Mouse (Mus musculus): ENCODE results near the gene Kansl1. TPM values are rescaled to one million over a fixed set of nuclear protein-coding genes. Genes with fewer than 3 reads are reported as not detected.
"Not testable (repeated sequence)": the region's sequence is repeated elsewhere in the genome, so short reads cannot be mapped to it uniquely, and the experiment has no call there.

The Kansl1 gene
- polyA plus RNA-seq (2012; rRNA removed) = 90.7 and 96.3 TPM in 2 replicates

DNA sequence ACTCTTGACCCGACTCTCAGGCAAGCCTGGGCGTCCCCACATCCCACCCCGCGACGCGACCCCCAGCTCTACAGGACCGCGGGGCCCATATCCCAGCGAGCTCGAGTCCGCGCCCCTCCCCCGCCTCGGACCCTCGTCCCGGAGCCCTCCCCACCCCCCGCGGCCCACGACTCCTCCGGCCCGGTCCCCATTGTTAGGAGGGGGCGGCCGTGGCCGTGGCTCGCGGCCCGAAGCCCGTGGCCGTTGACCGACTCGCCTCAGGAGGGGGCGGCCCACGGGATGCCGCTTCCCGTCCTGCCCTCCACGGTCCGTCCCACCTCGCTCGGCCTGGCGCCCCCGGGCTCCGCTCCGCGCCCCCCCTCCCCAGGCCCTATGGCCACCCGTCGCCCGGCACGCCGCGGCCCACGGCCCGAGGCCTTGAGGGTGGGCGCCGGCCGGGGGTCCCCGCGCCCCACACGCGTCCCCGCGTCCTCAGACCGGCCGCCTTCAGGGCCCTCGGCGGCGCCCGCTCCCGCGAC, at the start of gene Kansl1:
Gene Kansl1, minus strand, starts transcription at position 111 of the 518 bp plus-strand sequence.
- DNase-seq (ENCODE audit: extremely low spot score in 1 of 2, low spot score in 1 of 2) = no peak

DNA sequence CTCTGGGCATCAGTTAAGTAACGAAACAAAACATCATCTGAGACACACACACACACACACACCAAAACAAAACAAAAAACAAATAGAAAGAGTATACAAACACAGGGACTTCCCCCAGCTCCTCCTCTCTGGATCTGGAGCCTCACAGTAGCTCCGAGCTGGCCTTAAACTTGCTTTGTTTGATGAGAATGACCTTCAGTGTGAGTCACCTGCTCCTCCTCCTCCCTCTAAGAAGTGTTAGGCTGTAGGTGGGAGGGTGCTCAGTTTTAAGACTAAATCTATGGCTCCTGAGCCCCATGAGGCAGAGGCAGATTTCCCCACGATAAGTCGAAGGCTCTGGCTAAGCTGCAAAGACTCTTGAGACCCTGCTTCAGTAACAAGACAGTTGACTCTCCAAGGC, 43.8 kb upstream of the Kansl1 start:
- DNase-seq (ENCODE audit: extremely low spot score in 1 of 2, low spot score in 1 of 2) = no peak

DNA sequence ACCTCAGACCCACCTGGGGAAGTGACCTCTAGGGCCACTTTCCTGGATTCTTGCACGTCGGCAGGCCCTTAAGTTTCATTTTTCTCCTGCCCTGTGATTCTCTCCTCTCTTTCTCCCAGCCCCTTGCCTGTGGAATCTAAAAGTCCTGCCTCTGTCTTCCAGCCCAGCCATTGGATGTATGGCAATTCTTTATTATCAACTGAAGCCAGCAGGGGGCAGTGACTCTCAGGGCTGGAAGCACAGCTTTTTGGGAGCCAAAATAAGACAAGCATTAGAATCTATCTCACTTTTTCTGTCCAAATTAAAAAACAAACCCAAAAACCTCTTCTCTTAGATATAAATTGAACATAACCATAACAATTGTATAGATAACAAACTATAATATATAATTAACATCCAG, 41.9 kb upstream of the Kansl1 start:
- peak in 1 of 2 experiments; percentile 55 for DNase-seq (ENCODE audit: extremely low spot score in 1 of 2, low spot score in 1 of 2)

DNA sequence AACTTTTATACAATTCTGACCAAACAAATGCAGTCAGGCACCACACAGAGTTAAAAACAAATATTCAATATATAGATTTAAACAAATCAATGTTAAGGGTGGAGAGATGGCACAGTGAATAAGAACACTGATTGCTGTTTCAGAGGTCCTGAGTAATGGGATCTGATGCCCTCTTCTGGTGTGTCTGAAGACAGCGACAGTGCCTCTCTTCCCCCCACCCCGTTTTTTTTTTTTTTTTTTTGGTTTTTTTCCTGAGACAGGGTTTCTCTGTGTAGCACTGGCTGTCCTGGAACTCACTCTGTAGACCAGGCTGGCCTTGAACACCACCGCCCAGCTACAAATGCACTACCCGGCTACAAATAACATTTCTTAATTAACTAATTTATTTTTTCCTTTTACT, 39.8 kb upstream of the Kansl1 start:
- DNase-seq (ENCODE audit: extremely low spot score in 1 of 2, low spot score in 1 of 2) = no peak

DNA sequence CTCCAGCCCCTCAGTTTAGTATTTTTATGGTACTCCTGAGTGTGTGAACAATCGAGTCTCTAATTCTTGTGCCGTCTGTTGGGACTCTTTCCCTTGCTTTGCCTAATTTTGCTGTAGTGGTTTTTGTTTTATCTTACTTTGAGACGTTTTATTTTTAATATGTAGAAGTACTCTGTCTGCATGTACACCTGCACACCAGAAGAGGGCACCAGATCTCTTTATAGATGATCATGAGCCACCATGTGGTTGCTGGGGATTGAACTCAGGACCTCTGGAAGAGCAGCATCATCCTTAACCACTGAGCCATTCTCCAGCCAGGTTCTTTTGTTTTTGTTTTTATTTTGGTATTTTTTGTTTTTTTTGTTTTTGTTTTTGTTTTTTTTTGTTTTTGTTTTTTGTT, 19.6 kb upstream of the Kansl1 start:
- DNase-seq (ENCODE audit: extremely low spot score in 1 of 2, low spot score in 1 of 2) = no peak

DNA sequence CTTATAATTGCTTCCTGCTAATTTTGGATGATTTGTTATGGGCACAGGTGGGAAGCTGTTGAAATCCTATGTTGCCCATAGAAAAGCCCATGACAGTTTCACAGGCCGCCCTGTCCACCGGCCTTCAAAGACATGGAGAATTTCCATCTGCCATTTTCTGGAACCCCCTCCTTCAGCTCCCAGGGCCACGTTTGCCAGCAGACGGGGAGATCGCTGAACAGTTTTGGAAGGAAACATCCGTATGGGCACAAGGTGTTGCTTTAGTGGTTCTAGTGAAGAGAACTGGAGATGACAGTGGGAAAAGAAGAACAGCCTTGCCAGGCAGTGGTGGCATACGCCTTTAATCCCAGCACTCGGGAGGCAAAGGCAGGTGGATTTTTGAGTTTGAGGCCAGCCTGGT, 13.3 kb upstream of the Kansl1 start:
- DNase-seq (ENCODE audit: extremely low spot score in 1 of 2, low spot score in 1 of 2) = no peak

DNA sequence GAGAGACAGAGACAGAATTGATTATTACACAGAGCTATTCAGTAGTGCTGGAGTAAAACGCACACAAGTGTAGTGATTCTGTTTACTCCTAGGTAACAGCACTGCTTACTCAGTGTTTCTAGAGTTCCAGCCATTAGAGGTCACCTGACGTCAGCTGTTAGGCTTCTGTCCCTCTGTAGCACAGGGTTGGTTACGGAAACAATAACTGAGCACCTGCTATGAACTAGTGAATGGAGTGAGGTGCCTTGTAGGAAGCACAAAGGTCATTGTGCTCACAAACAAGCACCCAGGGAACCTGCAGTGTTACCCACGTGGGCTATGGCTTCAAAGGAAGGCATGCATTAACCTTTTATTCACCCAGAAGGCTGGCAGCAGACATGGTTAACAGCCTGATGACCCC, 10.8 kb upstream of the Kansl1 start:
- DNase-seq (ENCODE audit: extremely low spot score in 1 of 2, low spot score in 1 of 2) = no peak

DNA sequence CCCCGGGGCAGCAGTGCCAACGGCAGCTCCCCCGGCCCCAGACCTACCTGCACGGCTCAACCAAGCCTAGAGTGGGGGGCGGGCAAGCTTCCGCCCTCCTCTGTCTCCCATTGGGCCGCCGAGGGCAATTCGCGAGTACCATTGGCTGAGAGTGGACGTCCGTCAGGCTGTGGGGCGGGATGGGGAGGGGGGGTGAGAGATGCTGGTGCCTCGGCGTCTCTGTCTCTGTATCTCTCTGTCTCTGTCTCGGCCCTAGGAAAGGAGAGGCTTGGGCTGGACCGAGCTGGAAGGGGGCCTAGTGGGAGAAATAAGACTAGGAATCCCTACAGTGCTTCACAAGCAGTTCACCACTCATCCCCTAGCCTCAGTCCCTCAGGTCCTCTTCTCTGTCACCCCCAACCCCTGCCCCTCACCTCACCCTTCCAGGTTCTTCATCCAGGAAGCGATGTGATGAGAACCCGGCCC, 742 bp upstream of the Kansl1 start:
- DNase-seq (ENCODE audit: extremely low spot score in 1 of 2, low spot score in 1 of 2) = peak; percentile 61 to 92

DNA sequence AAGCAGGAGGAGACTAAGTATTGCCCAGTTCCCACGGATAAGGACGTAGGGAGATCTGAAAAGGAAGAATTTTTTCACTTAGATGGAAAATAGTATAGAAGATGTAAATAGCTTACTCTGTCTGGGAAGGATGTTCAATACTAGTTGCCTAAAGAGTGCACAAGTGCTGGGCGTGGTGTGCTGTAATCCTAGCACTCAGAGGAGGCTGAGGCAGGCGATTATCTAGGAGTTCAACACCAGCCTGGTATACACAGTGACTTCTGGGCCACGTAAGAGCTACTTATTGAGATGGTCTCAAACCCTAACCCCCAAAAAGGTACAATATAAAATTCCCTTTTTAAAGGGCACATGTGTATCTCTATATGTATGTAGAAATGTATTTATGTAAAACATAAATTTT, 963 bp downstream of the Kansl1 start:
- no peak for DNase-seq (ENCODE audit: extremely low spot score in 1 of 2, low spot score in 1 of 2)

DNA sequence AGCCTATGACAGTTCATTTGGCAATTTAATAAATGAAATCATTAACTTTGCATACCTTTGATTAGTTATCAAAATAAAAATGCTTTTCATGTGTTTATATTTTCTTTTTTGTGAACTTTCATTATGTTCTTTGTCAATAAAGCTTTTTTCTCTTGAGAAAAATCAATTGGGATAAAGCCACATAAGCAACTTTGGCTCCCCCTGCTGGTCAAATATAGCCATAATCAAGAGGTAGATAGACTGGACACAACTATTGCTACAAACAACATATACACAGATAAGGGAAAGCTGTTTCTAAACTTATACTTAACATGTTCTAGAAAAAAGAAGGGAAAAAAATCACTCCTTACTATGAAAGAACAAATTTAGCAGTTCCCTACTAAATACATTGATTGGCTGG, 7.1 kb downstream of the Kansl1 start:
- DNase-seq (ENCODE audit: extremely low spot score in 1 of 2, low spot score in 1 of 2) = peak in 1 of 2 experiments; percentile 87

DNA sequence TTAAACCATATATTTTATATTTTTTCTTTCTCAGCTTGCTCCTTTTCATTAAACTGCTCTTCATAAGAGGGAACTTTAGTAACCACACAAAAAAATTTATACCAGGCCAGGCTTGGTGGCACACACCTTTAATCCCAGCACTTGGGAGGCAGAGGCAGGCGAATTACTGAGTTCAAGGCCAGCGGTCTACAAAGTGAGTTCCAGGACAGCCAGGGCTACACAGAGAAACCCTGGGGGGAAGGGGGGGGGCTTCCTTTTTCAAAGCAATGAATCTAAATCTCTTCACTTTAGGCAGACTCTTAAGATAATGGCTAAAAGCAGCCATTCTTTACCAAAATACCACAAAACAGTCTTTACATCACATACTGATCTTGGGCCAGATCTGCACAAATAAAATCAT, 9.0 kb downstream of the Kansl1 start:
- no peak for DNase-seq (ENCODE audit: extremely low spot score in 1 of 2, low spot score in 1 of 2)

DNA sequence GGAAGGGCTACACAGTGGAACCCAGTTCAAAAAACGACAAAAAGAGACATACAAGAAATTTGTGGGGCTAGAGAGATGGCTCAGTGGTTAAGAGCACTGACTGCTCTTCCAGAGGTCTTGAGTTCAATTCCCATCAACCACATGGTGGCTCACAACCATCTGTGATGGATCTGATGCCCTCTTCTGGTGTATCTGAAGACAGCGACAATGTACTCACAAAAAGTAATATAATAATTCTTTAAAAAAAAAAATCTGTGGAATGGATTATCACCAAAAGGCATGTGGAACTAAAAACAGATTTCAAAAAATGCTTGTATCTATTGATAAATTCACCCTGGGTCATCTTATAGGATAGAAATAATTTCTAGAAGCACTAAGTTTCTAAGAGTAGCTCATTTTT, 10.2 kb downstream of the Kansl1 start:
- DNase-seq (ENCODE audit: extremely low spot score in 1 of 2, low spot score in 1 of 2) = no peak

DNA sequence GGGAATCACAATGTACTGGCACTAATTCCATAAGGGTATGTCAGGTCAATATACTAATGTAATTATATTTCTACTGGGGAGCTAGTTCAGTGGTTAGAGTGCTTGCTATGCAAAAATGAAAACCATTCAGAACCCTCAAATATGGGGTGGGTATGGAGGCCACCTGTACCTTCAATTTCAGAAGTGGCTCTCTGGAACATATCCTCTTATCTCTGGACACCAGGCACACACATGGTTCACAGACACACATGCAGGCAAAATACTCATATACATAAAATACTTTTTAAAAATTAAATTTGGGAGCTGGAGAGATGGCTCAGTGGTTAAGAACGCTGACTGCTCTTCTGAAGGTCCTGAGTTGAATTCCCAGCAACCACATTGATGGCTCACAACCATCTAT, 16.0 kb downstream of the Kansl1 start:
- no peak for DNase-seq (ENCODE audit: extremely low spot score in 1 of 2, low spot score in 1 of 2)

DNA sequence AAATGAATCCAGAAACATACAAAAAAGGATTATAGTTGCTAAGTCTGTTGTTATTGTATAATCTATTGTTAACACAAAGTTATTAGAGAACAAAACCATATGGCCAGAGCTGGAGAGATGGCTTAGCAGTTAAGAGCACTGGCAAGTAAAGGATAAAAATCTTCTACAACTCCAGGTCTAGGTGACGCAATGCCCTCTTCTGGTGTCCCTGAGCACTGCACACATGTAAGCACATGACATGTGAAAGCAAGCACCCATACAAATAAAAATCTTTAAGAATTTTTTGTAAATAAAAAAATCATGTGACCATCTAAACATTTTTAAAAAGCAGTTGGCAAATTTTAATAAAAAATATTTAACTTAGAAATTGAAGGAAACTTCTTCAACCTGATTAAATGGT, 17.4 kb downstream of the Kansl1 start:
- DNase-seq (ENCODE audit: extremely low spot score in 1 of 2, low spot score in 1 of 2) = no peak

DNA sequence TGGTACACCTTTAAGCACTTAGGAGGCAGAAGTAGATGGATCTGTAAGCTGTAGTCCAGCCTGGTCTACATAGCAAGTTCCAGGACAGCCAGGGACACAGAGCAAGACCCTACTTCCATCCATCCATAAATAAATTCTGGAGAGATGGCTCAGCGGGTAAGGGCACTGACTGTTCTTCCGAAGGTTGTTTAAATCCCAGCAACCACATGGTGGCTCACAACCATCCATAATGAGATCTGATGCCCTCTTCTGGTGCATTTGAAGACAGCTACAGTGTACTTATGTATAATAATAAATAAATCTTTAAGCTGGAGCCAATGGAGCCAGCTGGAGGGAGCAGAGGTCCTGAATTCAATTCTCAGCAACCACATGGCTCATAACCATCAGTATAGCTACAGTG, 20.2 kb downstream of the Kansl1 start:
- DNase-seq (ENCODE audit: extremely low spot score in 1 of 2, low spot score in 1 of 2) = not testable (repeated sequence)

DNA sequence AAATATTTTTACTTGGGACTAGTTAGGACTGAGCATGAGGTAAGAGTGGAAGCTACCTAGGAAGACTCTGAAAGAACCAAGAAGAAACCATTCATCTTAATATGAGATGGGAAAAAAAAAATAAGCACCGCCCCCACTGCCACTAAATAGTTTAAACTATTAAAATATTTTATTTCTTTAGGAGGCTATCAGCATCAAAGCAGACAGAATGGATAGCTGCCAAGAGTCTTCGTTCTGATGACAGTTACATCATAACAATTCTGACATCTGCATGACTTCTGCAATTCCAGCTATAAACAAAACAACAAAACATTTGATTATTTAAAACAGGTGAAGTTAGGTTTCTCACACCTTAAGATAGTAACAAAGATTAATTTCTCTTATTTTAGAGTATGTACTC, 23.1 kb downstream of the Kansl1 start:
- DNase-seq (ENCODE audit: extremely low spot score in 1 of 2, low spot score in 1 of 2) = no peak

DNA sequence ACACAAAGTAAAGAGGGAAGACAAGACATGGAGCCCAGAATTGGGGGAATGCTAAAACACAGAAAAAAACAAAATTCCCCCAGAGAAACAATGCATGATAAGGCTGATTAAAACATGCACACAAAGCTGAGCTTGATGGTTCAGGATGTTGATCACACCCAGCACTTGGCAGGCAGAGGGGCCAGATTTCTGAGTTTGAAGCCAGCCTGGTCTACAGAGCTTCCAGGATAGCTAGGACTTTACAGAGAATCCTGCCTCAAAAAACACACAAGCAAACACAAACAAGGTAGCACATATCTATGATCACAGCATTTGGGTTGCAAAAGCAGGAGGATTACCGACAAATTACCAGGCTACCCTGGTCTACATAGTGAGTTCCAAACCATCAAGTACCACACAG, 23.6 kb downstream of the Kansl1 start:
- DNase-seq (ENCODE audit: extremely low spot score in 1 of 2, low spot score in 1 of 2) = no peak

DNA sequence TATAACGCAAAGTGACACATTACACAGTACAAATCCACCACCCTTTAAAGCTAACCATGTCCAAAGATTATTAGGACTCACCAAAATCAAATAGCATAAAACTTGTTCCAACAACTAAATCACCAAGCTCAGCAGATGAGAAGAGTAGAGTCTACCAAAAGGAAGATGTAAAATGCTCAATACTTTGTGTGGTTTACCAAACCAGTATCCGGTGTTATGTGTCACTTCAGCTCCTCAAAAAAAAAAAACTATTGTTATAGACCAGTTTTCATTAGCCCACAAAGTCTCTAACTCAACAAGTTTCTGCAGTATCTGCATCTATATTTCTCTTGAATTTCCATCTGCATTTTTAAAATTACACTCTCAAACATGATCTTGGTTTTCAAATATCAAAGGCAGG, 25.3 kb downstream of the Kansl1 start:
- DNase-seq (ENCODE audit: extremely low spot score in 1 of 2, low spot score in 1 of 2) = no peak

DNA sequence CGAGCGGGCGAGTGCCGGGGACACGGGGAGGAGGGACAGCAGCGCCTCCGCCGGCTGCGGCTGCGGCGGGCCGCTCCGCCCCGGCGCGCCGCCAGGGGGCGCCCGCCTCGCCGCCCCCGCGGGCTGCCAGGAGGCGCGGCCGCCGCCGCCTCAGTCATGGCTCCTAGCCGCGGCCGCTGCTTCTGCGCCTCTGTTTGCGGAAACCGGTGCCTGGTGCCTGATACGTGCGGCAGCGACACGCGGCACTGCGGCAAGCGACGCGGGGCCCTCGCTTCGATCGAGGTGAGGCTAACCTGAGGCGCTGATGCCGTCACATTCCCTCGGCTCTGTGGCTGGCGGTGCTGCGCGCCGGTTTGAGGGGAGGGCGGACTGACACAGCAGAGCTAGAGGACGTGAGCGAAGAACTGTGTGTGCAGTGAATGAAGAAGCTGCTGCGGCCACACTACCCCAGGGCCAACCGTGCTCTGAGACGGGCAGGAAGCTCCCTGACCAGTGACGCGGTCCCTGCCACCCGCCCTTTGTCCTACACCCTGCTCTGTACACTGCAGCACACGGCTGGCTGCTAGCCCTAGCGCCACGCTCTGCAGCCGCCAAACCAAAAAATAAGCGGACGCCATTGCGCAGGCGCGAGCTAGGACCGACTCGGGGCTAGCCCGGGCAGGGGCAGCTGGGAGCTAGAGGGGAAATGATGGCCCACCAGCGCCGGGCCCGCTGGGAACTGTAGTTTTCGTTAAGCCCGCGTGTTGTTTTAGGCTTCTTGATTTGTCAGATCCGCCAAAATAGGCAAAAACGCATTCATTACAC, 26.1 kb downstream of the Kansl1 start:
- DNase-seq (ENCODE audit: extremely low spot score in 1 of 2, low spot score in 1 of 2) = peak; percentile 84 to 91

DNA sequence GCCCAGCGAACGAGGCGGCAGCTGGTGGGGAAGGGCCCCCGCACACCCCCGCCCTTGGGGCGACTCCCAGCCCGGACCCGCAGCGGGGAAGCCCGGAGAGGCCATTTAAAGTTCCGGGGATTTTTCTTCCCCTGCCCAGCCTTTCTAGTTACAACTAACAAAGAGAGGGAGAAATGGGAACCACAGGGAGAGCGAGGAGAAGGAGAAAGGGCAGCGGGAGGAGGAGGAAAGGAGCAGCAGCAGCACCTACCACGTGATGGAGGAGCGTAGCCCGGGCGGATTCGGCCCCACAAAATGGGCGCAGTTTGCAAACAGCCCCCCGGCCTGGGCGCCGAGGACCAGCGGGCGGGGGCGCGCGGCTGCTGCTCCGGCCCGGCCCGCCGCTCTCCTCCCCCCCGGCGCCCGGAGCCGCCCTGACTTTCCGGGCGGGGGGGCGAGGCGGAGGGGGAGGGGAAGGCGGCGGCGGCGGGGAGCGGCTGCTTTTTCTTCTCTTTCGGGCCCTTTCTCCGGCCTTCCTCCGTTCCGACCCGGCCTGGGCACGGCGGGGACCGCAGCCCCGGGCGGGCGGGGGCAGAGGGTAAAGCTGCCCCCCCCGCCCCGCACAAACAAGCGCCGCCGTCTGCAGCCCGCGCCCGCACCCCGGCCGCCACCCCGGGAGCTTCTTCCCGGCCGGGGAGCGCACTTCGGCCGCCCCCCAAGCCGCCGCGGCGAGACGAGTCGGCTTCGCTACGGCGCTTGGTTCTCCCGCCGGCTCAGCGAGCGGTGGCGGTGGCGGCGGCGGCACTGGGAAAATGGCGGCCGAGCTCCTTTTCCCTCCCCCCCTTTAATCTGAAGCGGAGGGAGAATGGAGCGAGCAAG, 27.0 kb downstream of the Kansl1 start:
- peak; percentile 42 to 77 for DNase-seq (ENCODE audit: extremely low spot score in 1 of 2, low spot score in 1 of 2)

Measured in frontal cortex, adult 2 months (tissue).